Mouse (Mus musculus): ENCODE results near the gene Gle1. TPM values are rescaled to one million over a fixed set of nuclear protein-coding genes. Genes with fewer than 3 reads are reported as not detected.

The Gle1 gene
- polyA plus RNA-seq, 1 experiment from 2014 or later, result 31.2 TPM

DNA sequence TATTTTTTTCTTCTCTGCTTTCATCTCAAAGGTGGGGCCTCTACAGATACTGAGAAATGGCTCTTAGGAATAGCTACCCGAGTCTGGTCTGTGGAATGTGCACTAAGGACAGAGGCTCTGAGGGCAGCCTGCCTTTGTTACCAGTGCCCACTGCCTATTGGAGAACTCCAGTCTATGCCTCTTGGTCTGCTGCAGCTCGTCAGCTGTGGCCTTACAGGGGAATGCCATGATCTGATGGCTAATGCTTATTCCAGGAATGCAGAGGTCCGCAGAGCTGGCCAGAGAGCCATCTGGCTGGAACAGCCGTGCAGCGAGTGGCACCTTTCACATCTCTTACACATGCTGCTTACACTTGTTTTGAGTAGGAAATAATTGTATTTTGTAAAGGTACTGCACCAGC lies 32.5 kb downstream of the Gle1 start:
- WGBS, result 33% methylated on average over 5 of the region's 5 CpGs
- ATAC-seq (replicated peaks; ENCODE audit: low FRiP score, low read depth), result no peak
- peaks cover 7% of the 10 kb centered on the region for H3K36me3 ChIP-seq (ENCODE audit: insufficient read depth, low read length)
- no peaks in the 10 kb centered on the region for H3K27me3 ChIP-seq (ENCODE audit: insufficient read depth, low read length)
- no peaks in the 10 kb centered on the region for H3K9me3 ChIP-seq (replicated peaks; ENCODE audit: low read length)
- peaks cover 24% of the 10 kb centered on the region for H3K4me1 ChIP-seq (replicated peaks; ENCODE audit: insufficient read depth, low read length)
- peak overlapping the region; percentile 72 for H3K4me2 ChIP-seq (ENCODE audit: low read length)
- peak overlapping the region; percentile 98; the same call in 1 of the 2 replicates for H3K4me3 ChIP-seq (replicated peaks; ENCODE audit: low read depth, low read length)
- H3K9ac ChIP-seq (ENCODE audit: low read depth, low read length), result no peak overlapping the region
- TF ChIP-seq CTCF (IDR thresholded peaks at IDR 0.05; ENCODE audit: low read depth), result no peak
- H3K27ac ChIP-seq, result peak overlapping the region; percentile 62; the same call in 1 of the 2 replicates
- DNase-seq (ENCODE audit: low spot score), result peak; percentile 53

DNA sequence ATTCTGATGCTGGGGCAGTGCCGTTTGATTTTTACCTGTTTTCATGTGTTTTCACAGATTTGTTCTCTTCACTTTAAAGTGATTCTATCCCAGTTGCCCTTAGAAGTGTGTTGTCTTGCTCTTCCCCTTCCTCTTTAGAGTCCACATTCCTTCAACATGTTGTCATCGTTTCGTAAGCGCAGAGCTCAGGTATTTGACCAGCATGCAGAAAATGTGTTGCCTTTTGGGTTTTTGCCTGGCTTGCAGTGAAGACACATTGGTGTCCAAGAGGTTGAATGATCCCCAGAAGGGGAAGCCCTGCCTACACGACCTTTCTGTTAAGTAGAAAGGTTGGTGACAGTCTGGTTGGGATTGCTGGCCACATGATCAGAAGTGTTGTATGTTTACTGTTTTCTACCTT lies 33.4 kb downstream of the Gle1 start:
- peak; percentile 14 for DNase-seq (ENCODE audit: low spot score)

DNA sequence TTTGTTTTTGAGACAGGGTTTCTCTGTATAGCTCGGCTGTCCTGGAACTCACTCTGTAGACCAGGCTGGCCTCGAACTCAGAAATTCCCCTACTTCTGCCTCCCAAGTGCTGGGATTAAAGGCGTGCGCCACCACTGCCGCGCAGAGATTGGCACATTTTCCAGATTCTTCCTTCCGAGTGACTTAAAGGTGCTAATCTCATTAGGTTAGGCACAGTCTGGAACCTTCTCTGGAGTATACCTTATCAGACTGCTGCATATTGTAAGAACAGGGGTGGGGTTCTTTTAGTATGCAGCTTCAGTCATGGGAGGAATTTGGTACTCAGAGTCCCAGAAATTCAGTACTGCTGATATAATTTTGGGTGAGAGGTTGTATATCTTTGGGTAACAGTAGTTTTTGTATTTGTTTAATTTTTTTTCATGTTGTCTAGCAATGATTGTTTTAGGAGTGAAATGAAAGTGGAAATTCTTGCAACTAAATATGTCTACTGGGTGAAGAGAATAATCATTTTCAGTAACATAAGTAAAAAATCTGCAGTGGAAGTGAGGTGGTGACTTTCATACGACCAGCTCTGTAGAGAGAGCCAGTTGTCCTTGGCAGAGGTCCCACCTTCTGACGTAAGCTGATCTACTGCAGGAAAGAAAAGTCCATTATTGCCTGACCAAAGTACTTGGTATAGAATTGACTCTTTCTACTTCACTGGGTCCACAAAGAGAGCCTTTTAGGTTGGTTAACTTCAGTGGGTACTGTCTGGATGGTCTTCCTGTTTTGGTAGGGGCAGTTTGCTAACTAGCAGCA lies 36.8 kb downstream of the Gle1 start:
- DNase-seq (ENCODE audit: low spot score) (peak; percentile 80), ATAC-seq (replicated peaks; ENCODE audit: low FRiP score, low read depth) (peak; percentile 44; the same call in 1 of the 2 replicates)
- no peak for TF ChIP-seq CTCF (IDR thresholded peaks at IDR 0.05; ENCODE audit: low read depth)
- H3K4me3 ChIP-seq (replicated peaks; ENCODE audit: low read depth, low read length), result no peak overlapping the region
- peak overlapping the region; percentile 63 for H3K27ac ChIP-seq
- H3K9me3 ChIP-seq (replicated peaks; ENCODE audit: low read length), result no peaks in the 10 kb centered on the region
- H3K9ac ChIP-seq (ENCODE audit: low read depth, low read length), result no peak overlapping the region
- peaks cover 17% of the 10 kb centered on the region for H3K4me1 ChIP-seq (replicated peaks; ENCODE audit: insufficient read depth, low read length)
- peaks cover 11% of the 10 kb centered on the region for H3K36me3 ChIP-seq (ENCODE audit: insufficient read depth, low read length)
- H3K27me3 ChIP-seq (ENCODE audit: insufficient read depth, low read length), result no peaks in the 10 kb centered on the region
- H3K4me2 ChIP-seq (ENCODE audit: low read length), result peak overlapping the region; percentile 19; the same call in 1 of the 2 replicates
- 60% methylated on average over 9 of the region's 9 CpGs for WGBS

More for the DNA sequence above, 33.4 kb downstream of the Gle1 start:
- Histone ChIP-seq H3K27me3 (ENCODE audit: insufficient read depth, low read length) (no peaks in the 10 kb centered on the region), H3K9ac (ENCODE audit: low read depth, low read length) (no peak overlapping the region), H3K27ac (no peak overlapping the region), H3K4me3 (replicated peaks; ENCODE audit: low read depth, low read length) (no peak overlapping the region), H3K4me2 (ENCODE audit: low read length) (no peak overlapping the region), H3K9me3 (replicated peaks; ENCODE audit: low read length) (no peaks in the 10 kb centered on the region), H3K4me1 (replicated peaks; ENCODE audit: insufficient read depth, low read length) (peaks cover 28% of the 10 kb centered on the region), H3K36me3 (ENCODE audit: insufficient read depth, low read length) (peaks cover 7% of the 10 kb centered on the region)
- 52% methylated on average over 5 of the region's 5 CpGs for WGBS
- no peak for ATAC-seq (replicated peaks; ENCODE audit: low FRiP score, low read depth)
- TF ChIP-seq CTCF (IDR thresholded peaks at IDR 0.05; ENCODE audit: low read depth), result no peak

DNA sequence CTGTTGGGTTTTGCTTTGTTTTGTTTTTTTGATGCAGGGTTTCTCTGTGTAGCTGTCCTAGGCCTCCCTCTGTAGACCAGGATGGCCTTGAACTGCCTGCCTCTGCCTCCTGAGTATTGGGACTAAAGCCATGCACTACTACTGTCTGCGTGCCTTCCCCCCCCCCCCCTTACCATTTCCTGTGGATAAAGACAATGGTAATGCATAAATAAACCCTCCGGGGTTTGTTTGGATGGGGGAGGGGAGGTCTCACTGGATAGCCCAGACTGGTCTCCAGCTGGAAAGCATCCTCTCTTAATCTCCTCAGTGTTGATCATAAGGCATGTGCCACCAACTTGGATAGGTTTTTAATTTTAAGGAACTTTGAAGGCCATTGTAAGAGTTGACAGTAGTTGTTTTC lies 38.3 kb downstream of the Gle1 start:
- no peak overlapping the region for H3K27ac ChIP-seq
- ATAC-seq (replicated peaks; ENCODE audit: low FRiP score, low read depth), result no peak
- DNase-seq (ENCODE audit: low spot score), result peak; percentile 33

DNA sequence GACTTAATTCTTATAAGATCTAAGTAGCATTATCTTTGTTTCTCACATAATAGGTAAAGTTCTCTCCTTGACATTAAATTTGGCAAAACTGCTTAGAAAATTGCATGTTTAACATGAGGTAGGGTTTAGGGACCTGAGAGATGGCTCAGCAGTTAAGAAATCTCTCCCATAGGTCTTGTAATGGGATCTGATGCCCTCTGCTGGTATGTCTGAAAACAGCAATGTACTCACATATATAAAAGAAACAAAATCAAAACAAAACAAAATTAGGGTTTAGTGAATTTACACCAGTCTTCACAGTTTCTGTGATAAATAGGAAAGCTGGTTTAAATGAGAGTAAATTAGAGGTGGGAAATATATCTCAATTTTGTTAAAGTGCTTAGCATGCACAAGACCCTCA lies 42.1 kb downstream of the Gle1 start:
- DNase-seq (ENCODE audit: low spot score) (peak; percentile 83), ATAC-seq (replicated peaks; ENCODE audit: low FRiP score, low read depth) (no peak)
- Histone ChIP-seq H3K9ac (ENCODE audit: low read depth, low read length) (no peak overlapping the region), H3K9me3 (replicated peaks; ENCODE audit: low read length) (no peaks in the 10 kb centered on the region), H3K27me3 (ENCODE audit: insufficient read depth, low read length) (no peaks in the 10 kb centered on the region), H3K27ac (no peak overlapping the region), H3K36me3 (ENCODE audit: insufficient read depth, low read length) (peaks cover 40% of the 10 kb centered on the region), H3K4me1 (replicated peaks; ENCODE audit: insufficient read depth, low read length) (peaks cover 8% of the 10 kb centered on the region), H3K4me3 (replicated peaks; ENCODE audit: low read depth, low read length) (no peak overlapping the region), H3K4me2 (ENCODE audit: low read length) (no peak overlapping the region)
- peak; percentile 87 for TF ChIP-seq CTCF (IDR thresholded peaks at IDR 0.05; ENCODE audit: low read depth)

More for the DNA sequence above, 38.3 kb downstream of the Gle1 start:
- no peaks in the 10 kb centered on the region for H3K9me3 ChIP-seq (replicated peaks; ENCODE audit: low read length)
- no peak for TF ChIP-seq CTCF (IDR thresholded peaks at IDR 0.05; ENCODE audit: low read depth)
- H3K36me3 ChIP-seq (ENCODE audit: insufficient read depth, low read length), result peaks cover 12% of the 10 kb centered on the region
- no peaks in the 10 kb centered on the region for H3K27me3 ChIP-seq (ENCODE audit: insufficient read depth, low read length)
- WGBS, result 33% methylated on average over 2 of the region's 2 CpGs
- no peak overlapping the region for H3K9ac ChIP-seq (ENCODE audit: low read depth, low read length)
- H3K4me1 ChIP-seq (replicated peaks; ENCODE audit: insufficient read depth, low read length), result peaks cover 9% of the 10 kb centered on the region
- H3K4me3 ChIP-seq (replicated peaks; ENCODE audit: low read depth, low read length), result no peak overlapping the region
- no peak overlapping the region for H3K4me2 ChIP-seq (ENCODE audit: low read length)

DNA sequence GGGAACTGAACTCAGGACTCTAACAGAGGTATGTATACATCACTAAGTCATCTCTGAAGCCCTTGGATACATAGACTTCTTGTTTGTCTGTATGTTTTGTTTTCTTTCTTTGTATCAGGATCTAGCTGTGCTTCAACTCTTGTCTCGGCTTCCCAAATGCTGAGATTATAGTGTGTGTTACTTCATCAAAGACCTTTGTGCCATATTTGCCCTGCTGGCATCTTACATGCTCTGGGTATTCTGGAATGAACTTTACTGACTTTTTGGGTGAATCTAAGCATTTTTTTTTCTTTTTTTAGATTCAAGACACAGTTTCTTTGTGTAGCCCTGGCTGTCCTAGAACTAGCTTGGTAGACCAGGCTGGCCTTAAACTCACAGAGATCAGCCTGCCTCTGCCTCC lies 45.4 kb downstream of the Gle1 start:
- WGBS, result 89% methylated on average over 1 of the region's 1 CpGs
- TF ChIP-seq CTCF (IDR thresholded peaks at IDR 0.05; ENCODE audit: low read depth), result no peak
- H3K4me3 ChIP-seq (replicated peaks; ENCODE audit: low read depth, low read length), result no peak overlapping the region
- no peaks in the 10 kb centered on the region for H3K27me3 ChIP-seq (ENCODE audit: insufficient read depth, low read length)
- H3K27ac ChIP-seq, result no peak overlapping the region
- no peak overlapping the region for H3K9ac ChIP-seq (ENCODE audit: low read depth, low read length)
- H3K4me1 ChIP-seq (replicated peaks; ENCODE audit: insufficient read depth, low read length), result no peaks in the 10 kb centered on the region
- no peak overlapping the region for H3K4me2 ChIP-seq (ENCODE audit: low read length)
- DNase-seq (ENCODE audit: low spot score) (no peak), ATAC-seq (replicated peaks; ENCODE audit: low FRiP score, low read depth) (no peak)
- H3K9me3 ChIP-seq (replicated peaks; ENCODE audit: low read length), result no peaks in the 10 kb centered on the region
- peaks cover 67% of the 10 kb centered on the region for H3K36me3 ChIP-seq (ENCODE audit: insufficient read depth, low read length)
